Mouse (Mus musculus) MEL (cell line): ENCODE data around the gene Fktn. TPM values are rescaled to one million over a fixed set of nuclear protein-coding genes. Genes with fewer than 3 reads are reported as not detected.
"Not testable (repeated sequence)": the region's sequence is repeated elsewhere in the genome, so short reads cannot be mapped to it uniquely, and the experiment has no call there.

Experiments
- DNase-seq: peaks from one replicate; pipeline ENCODE4 v3.0.0; 2011; ENCODE audit warnings: low read depth, low spot score
- H3K27ac ChIP-seq: 2 replicates; pipeline ENCODE4 v1.5.1; 2012; ENCODE audit warnings: low read depth, mild to moderate bottlenecking, control low read depth, low read length, moderate library complexity; ENCODE audit not compliant: control insufficient read depth
- H3K27me3 ChIP-seq, 2 experiments: fragments of 150-350 bp in 1 of 2; sonication (generic) in 1 of 2; 2 replicates each; pipeline ENCODE4 v1.6.1; 2012; ENCODE audit warnings: low read length in 2 of 2, mild to moderate bottlenecking in 2 of 2, improper control_type of control experiment in 1 of 2, moderate library complexity in 1 of 2; ENCODE audit not compliant: insufficient read depth in 2 of 2, control insufficient read depth in 1 of 2
- H3K36me3 ChIP-seq, 2 experiments: 2 replicates each; pipeline ENCODE4 v1.6.1; 2012 to 2014; ENCODE audit warnings: low read length in 2 of 2, improper control_type of control experiment in 1 of 2, inconsistent platforms in 1 of 2, mild to moderate bottlenecking in 1 of 2; ENCODE audit not compliant: insufficient read depth in 2 of 2, control insufficient read depth in 1 of 2
- H3K4me1 ChIP-seq, 2 experiments: fragments of 150-350 bp in 1 of 2; sonication (generic) in 1 of 2; 2 replicates each; pipeline ENCODE4 v1.6.1; 2012; ENCODE audit warnings: low read length in 2 of 2, improper control_type of control experiment in 1 of 2, mild to moderate bottlenecking in 1 of 2; ENCODE audit not compliant: insufficient read depth in 2 of 2, control insufficient read depth in 1 of 2
- H3K4me3 ChIP-seq, 2 experiments: fragments of 150-350 bp in 1 of 2; sonication (generic) in 1 of 2; 2 replicates each; pipeline ENCODE4 v1.5.1; 2012; ENCODE audit warnings: low read depth in 2 of 2, low read length in 2 of 2, mild to moderate bottlenecking in 2 of 2, moderate library complexity in 2 of 2, control low read depth in 1 of 2, improper control_type of control experiment in 1 of 2; ENCODE audit not compliant: control insufficient read depth in 1 of 2, insufficient read depth in 1 of 2
- H3K79me2 ChIP-seq: 2 replicates; pipeline ENCODE4 v1.6.1; 2012; ENCODE audit warnings: mild to moderate bottlenecking, low read length, moderate library complexity; ENCODE audit not compliant: control insufficient read depth, poor library complexity, insufficient read depth
- H3K9ac ChIP-seq: 2 replicates; pipeline ENCODE4 v1.6.1; 2012; ENCODE audit warnings: low read depth, mild to moderate bottlenecking, control low read depth, low read length, moderate library complexity; ENCODE audit not compliant: control insufficient read depth, poor library complexity, severe bottlenecking
- H3K9me3 ChIP-seq: fragments of 150-350 bp; sonication (generic); replicated peaks from 2 replicates; pipeline ENCODE4 v1.6.1; 2012; ENCODE audit warnings: mild to moderate bottlenecking, low read length, improper control_type of control experiment, moderate library complexity; ENCODE audit not compliant: insufficient read depth
- BHLHE40 ChIP-seq: IDR thresholded peaks from 2 replicates; pipeline ENCODE4 v1.6.1; 2012; ENCODE audit warnings: low read depth, mild to moderate bottlenecking, inconsistent platforms, low read length, improper control_type of control experiment, borderline replicate concordance
- CTCF ChIP-seq, 3 experiments: IDR thresholded peaks in 2 of 3; conservative IDR thresholded peaks in 1 of 3; 2 replicates each; pipeline ENCODE4 v1.5.1; 2011 to 2012; ENCODE audit warnings: low read length in 3 of 3, low read depth in 2 of 3, mild to moderate bottlenecking in 2 of 3, improper control_type of control experiment in 1 of 3, inconsistent platforms in 1 of 3, mixed read lengths in 1 of 3, moderate library complexity in 1 of 3; ENCODE audit not compliant: control insufficient read depth in 1 of 3, insufficient read depth in 1 of 3, poor library complexity in 1 of 3, severe bottlenecking in 1 of 3
- EP300 ChIP-seq, 2 experiments: IDR thresholded peaks; 2 replicates each; pipeline ENCODE4 v1.6.1; 2011; ENCODE audit warnings: improper control_type of control experiment in 2 of 2, low read length in 2 of 2, low read depth in 1 of 2, mild to moderate bottlenecking in 1 of 2
- GABPA ChIP-seq: IDR thresholded peaks from 2 replicates; pipeline ENCODE4 v1.6.1; 2012; ENCODE audit warnings: low read depth, mild to moderate bottlenecking, inconsistent platforms, low read length, improper control_type of control experiment, moderate library complexity
- GATA1 ChIP-seq: IDR thresholded peaks from 2 replicates; pipeline ENCODE4 v1.6.1; 2011; ENCODE audit warnings: low read depth, low read length, improper control_type of control experiment
- HCFC1 ChIP-seq: IDR thresholded peaks from 2 replicates; pipeline ENCODE4 v1.6.1; 2012; ENCODE audit warnings: low read depth, mild to moderate bottlenecking, inconsistent platforms, low read length, improper control_type of control experiment, moderate library complexity
- JUND ChIP-seq: IDR thresholded peaks from 2 replicates; pipeline ENCODE4 v1.6.1; 2011; ENCODE audit warnings: low read depth, mild to moderate bottlenecking, improper control_type of control experiment, low read length
- KAT2A ChIP-seq: conservative IDR thresholded peaks from 2 replicates; pipeline ENCODE4 v1.6.1; 2012; ENCODE audit warnings: low read depth, low read length, improper control_type of control experiment, inconsistent platforms
- MAFK ChIP-seq: IDR thresholded peaks from 2 replicates; pipeline ENCODE4 v1.6.1; 2011; ENCODE audit warnings: low read depth, mild to moderate bottlenecking, low read length, improper control_type of control experiment, borderline replicate concordance
- MXI1 ChIP-seq: IDR thresholded peaks from 2 replicates; pipeline ENCODE4 v1.6.1; 2011; ENCODE audit warnings: mild to moderate bottlenecking, low read depth, low read length, improper control_type of control experiment
- MYB ChIP-seq: IDR thresholded peaks from 2 replicates; pipeline ENCODE4 v1.6.1; 2011; ENCODE audit warnings: mild to moderate bottlenecking, low read depth, low read length, improper control_type of control experiment
- MYC ChIP-seq: IDR thresholded peaks from 2 replicates; pipeline ENCODE4 v1.6.1; 2011; ENCODE audit warnings: low read depth, mild to moderate bottlenecking, low read length, improper control_type of control experiment, moderate library complexity
- NELFE ChIP-seq: IDR thresholded peaks from 2 replicates; pipeline ENCODE4 v1.6.1; 2011; ENCODE audit warnings: low read depth, low read length, improper control_type of control experiment
- POLR2A ChIP-seq, 2 experiments: IDR thresholded peaks; 2 replicates each; pipeline ENCODE4 v1.6.1; 2011 to 2012; ENCODE audit warnings: low read length in 2 of 2, mild to moderate bottlenecking in 2 of 2, control low read depth in 1 of 2, improper control_type of control experiment in 1 of 2, low read depth in 1 of 2, moderate library complexity in 1 of 2; ENCODE audit not compliant: control insufficient read depth in 1 of 2, insufficient read depth in 1 of 2, poor library complexity in 1 of 2
- POLR2AphosphoS2 ChIP-seq: IDR thresholded peaks from 2 replicates; pipeline ENCODE4 v1.6.1; 2011; ENCODE audit warnings: low read length, improper control_type of control experiment
- POLR2AphosphoS5 ChIP-seq: IDR thresholded peaks from 2 replicates; pipeline ENCODE4 v1.6.1; 2012; ENCODE audit warnings: low read depth, borderline replicate concordance, mild to moderate bottlenecking, inconsistent platforms, low read length, moderate library complexity, mixed read lengths
- RAD21 ChIP-seq: IDR thresholded peaks from 2 replicates; pipeline ENCODE4 v1.6.1; 2011; ENCODE audit warnings: mild to moderate bottlenecking, low read depth, low read length, improper control_type of control experiment
- RCOR1 ChIP-seq: IDR thresholded peaks from 2 replicates; pipeline ENCODE4 v1.6.1; 2012; ENCODE audit warnings: low read depth, mild to moderate bottlenecking, inconsistent platforms, low read length, improper control_type of control experiment
- SMC3 ChIP-seq: IDR thresholded peaks from 2 replicates; pipeline ENCODE4 v1.6.1; 2011; ENCODE audit warnings: low read depth, low read length, improper control_type of control experiment
- TAL1 ChIP-seq: IDR thresholded peaks from 2 replicates; pipeline ENCODE4 v1.6.1; 2012; ENCODE audit warnings: mild to moderate bottlenecking, inconsistent platforms, low read length, moderate library complexity, mixed read lengths
- TBP ChIP-seq: IDR thresholded peaks from 2 replicates; pipeline ENCODE4 v1.8.0; 2011; ENCODE audit warnings: low read depth, low read length, improper control_type of control experiment
- USF2 ChIP-seq, 2 experiments: IDR thresholded peaks; 2 replicates each; pipeline ENCODE4 v1.6.1; 2011 to 2012; ENCODE audit warnings: improper control_type of control experiment in 2 of 2, low read length in 2 of 2, borderline replicate concordance in 1 of 2, inconsistent platforms in 1 of 2, low read depth in 1 of 2, mild to moderate bottlenecking in 1 of 2; ENCODE audit not compliant: insufficient read depth in 1 of 2
- ZC3H11A ChIP-seq: IDR thresholded peaks from 2 replicates; pipeline ENCODE4 v1.6.1; 2012; ENCODE audit warnings: low read depth, mild to moderate bottlenecking, inconsistent platforms, low read length, improper control_type of control experiment
- ZKSCAN1 ChIP-seq: IDR thresholded peaks from 2 replicates; pipeline ENCODE4 v1.6.1; 2012; ENCODE audit warnings: low read depth, mild to moderate bottlenecking, inconsistent platforms, low read length, improper control_type of control experiment, moderate library complexity
- ZMIZ1 ChIP-seq: IDR thresholded peaks from 2 replicates; pipeline ENCODE4 v1.6.1; 2012; ENCODE audit warnings: low read depth, mild to moderate bottlenecking, inconsistent platforms, low read length, improper control_type of control experiment, moderate library complexity
- ZNF384 ChIP-seq: IDR thresholded peaks from 2 replicates; pipeline ENCODE4 v1.6.1; 2012; ENCODE audit warnings: low read depth, mild to moderate bottlenecking, inconsistent platforms, low read length, improper control_type of control experiment
- polyA plus RNA-seq, 2 experiments: library from polyadenylated mRNA; stranded (reverse) in 1 of 2; unstranded in 1 of 2; fragments of >175 nt in 1 of 2; fragments of >200 nt in 1 of 2; gene quantifications; 2 replicates each; pipeline versions ENCODE4 v1.2.1 to v1.2.4; 2012; ENCODE audit warnings: low replicate concordance in 2 of 2, low read depth in 1 of 2; ENCODE audit not compliant: insufficient read length in 2 of 2, insufficient read depth in 1 of 2, missing spikeins in 1 of 2
- total RNA-seq: library from RNA; depleted of rRNA; stranded (reverse); fragments of 300-350 nt; gene quantifications from 2 replicates; pipeline ENCODE4 v1.2.3, GENCODE M21; 2012

Fktn gene
- total and polyA plus RNA-seq, 3 experiments, result 5.5 to 7.0 TPM; not detected in 1

DNA sequence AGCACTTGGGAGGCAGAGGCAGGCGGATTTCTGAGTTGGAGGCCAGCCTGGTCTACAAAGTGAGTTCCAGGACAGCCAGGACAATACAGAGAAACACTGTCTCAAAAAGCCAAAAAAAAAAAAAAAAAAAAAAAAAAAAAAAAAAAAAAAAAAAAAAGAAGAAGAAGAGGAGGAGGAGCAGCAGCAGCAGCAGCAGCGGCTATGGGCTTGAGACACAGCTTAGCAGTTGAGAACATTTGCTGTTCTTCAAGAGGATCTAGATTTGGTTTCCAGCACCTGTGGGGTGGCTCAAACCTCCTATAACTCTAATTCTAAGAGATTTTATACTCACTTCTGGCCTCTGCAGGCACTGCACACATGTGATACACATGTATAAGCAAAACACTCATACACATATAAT lies 12.3 kb downstream of the Fktn start:
- H3K27me3 ChIP-seq, H3K4me3 ChIP-seq, H3K27ac ChIP-seq, H3K9me3 ChIP-seq, H3K79me2 ChIP-seq, DNase-seq, H3K4me1 ChIP-seq, H3K9ac ChIP-seq, H3K36me3 ChIP-seq: not testable (repeated sequence)
- peak; percentile 58; the same call in 1 of the 2 replicates for TF ChIP-seq ZNF384

DNA sequence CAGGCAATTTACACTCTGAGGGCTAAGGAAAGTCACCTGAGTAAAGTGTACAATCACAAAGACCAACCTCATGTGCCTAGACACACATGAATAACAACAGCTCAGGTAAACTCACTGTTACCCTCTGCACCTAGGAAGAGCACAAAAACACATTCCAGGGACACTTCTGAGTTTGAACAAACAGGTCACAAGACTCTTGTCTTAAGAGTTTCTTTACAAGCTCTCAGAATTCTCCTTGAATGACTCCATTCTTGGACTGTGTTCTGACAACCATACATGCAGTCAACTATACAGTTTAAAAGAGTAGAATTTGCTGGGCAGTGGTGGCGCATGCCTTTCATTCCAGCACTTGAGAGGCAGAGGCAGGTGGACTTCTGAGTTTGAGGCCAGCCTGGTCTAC lies 14.3 kb downstream of the Fktn start:
- H3K27ac ChIP-seq, result no peak overlapping the region
- DNase-seq, result no peak
- no peak overlapping the region for H3K9ac ChIP-seq
- TF ChIP-seq MAFK, result no peak
- TF ChIP-seq POLR2A (IDR thresholded peaks at IDR 0.05; ENCODE audit: control insufficient read depth in 1 of 2, insufficient read depth in 1 of 2, low read depth in 1 of 2, low read length in 2 of 2, poor library complexity in 1 of 2), result no peak
- TF ChIP-seq TAL1, result no peak
- TF ChIP-seq RAD21, result no peak
- TF ChIP-seq TBP, result no peak
- no peak for TF ChIP-seq ZKSCAN1
- TF ChIP-seq RCOR1, result no peak
- TF ChIP-seq JUND, result no peak
- no peak for TF ChIP-seq HCFC1
- TF ChIP-seq MYC, result no peak
- no peak for TF ChIP-seq ZNF384
- no peak for TF ChIP-seq ZMIZ1
- peaks cover 0 to 4% of the 10 kb centered on the region in 2 experiments; a peak in 1 of 4 replicates for H3K36me3 ChIP-seq
- no peaks in the 10 kb centered on the region for H3K4me1 ChIP-seq
- no peaks in the 10 kb centered on the region for H3K27me3 ChIP-seq
- H3K4me3 ChIP-seq, result no peak overlapping the region
- no peaks in the 10 kb centered on the region for H3K9me3 ChIP-seq
- H3K79me2 ChIP-seq, result no peaks in the 10 kb centered on the region

DNA sequence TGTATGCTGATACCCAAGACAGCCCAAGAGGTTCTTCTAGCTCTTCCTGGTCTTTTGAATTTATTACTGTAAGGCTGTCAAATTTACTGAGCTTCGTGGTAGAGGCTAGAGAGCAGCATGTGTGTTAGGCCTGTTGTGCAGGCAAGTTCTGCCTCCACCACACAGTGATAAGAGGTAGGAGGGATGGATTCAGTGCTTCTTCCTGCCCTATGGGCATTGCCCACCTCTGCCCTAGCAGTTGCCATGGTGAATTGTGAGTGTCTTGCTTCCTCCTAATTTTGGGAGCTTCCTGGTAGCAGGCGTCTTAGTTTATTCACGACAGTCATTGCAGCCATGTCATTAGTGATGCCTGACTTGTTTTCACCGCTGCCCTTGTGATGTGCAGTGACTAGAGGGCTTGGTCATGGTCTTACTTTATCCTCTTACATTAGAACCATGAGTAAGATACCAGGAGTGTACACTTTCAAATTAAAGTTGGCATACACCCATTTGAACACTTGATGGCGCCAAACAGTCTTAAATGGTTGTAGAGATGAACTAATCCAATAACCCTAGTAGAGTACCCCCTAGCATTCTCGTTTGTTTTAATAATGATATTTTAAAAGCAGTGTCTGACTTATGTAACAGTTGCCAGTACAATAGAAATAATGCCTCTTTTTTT lies 25.3 kb downstream of the Fktn start:
- Histone ChIP-seq H3K4me1 (no peaks in the 10 kb centered on the region), H3K36me3 (no peaks in the 10 kb centered on the region; a peak in 1 of 4 replicates), H3K79me2 (no peaks in the 10 kb centered on the region), H3K9ac (no peak overlapping the region), H3K4me3 (no peak overlapping the region), H3K27me3 (no peaks in the 10 kb centered on the region), H3K27ac (no peak overlapping the region), H3K9me3 (no peaks in the 10 kb centered on the region)
- peak; percentile 71 for DNase-seq
- TF ChIP-seq BHLHE40 (no peak), MYC (no peak), USF2 (IDR thresholded peaks at IDR 0.05; ENCODE audit: borderline replicate concordance in 1 of 2, insufficient read depth in 1 of 2, low read depth in 1 of 2, low read length in 2 of 2) (no peak), HCFC1 (no peak), MYB (no peak), RCOR1 (no peak), MXI1 (no peak), ZC3H11A (peak; percentile 43; the same call in 1 of the 2 replicates), GATA1 (no peak), EP300 (IDR thresholded peaks at IDR 0.05; ENCODE audit: low read depth in 1 of 2, low read length in 2 of 2) (no peak), CTCF (IDR thresholded peaks at IDR 0.05 in 2 of 3, conservative IDR thresholded peaks at IDR 0.05 in 1 of 3; ENCODE audit: control insufficient read depth in 1 of 3, insufficient read depth in 1 of 3, low read depth in 2 of 3, low read length in 3 of 3, poor library complexity in 1 of 3, severe bottlenecking in 1 of 3) (peak in 2 of 3 experiments; percentile 57 to 79; a peak in 4 of 6 replicates), KAT2A (no peak), GABPA (no peak), NELFE (no peak), POLR2AphosphoS2 (no peak), POLR2AphosphoS5 (no peak), SMC3 (peak; percentile 68)
